Mouse (Mus musculus) mammary gland, adult 2 months (tissue): ENCODE results near the gene Gm10197. TPM values are rescaled to one million over a fixed set of nuclear protein-coding genes. Genes with fewer than 3 reads are reported as not detected.

Source experiments
- polyA plus RNA-seq: library from polyadenylated mRNA; depleted of rRNA; stranded (reverse); fragments of >200 nt; gene quantifications from 2 replicates; pipeline ENCODE4 v1.2.3, GENCODE M21; 2012; ENCODE audit warnings: low replicate concordance; rRNA removed

The Gm10197 gene
- polyA plus RNA-seq: not detected in 2 replicates

DNA sequence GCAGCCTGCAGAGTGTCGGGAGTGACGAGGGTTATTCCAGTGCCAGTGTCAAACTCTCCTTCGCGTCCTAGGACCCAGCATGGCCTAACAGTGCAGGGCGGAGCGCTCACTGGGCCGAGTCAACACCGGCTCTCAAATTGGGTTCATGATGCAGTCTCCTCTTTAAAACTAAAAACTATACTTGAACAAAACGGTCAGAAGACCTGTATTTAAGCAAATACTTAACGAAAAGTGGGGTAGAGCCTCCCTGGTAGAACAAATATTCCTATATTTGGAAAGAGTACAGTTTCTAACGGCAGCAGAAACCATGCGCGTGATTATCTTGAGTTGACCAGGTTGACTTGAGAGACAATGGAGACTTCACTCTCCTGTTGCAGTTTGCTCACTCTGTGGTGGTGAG is at the start of gene Gm10197:
TSS of gene Gm10197 (minus strand) at position 101 of the 400 bp plus-strand sequence.

DNA sequence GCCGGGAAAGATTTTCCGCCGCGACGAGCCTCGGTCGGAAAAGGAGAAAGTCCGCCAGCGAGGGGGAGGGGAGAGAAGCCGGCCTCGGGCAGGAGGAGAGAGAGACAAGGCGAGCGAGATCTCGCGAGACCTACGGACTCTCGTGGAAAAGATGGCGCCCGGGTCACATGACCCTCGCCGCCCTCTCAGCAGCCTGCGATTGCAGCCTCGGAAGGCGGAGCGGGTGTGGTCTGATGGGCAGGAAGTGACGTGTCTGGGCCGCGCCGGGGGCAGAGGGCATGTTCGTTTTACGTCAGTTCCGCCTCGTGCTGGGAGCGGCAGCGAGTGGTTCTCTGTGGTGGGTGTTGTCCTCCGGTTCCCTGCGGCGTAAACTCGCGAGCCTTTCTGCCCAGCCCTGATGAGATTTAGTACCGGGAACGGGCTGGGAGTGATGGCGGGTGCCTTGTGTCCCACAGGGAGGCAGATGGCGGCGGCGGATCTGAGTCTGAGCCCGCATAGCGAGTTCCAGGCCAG is 19.0 kb upstream of the Gm10197 start, which contains the start of gene Smndc1:
TSS of gene Smndc1 (minus strand) at position 84 of the 513 bp plus-strand sequence.

Other genes with a start within 250 kb of the Gm10197 start
- 38.8 and 52.1 TPM in 2 replicates for gene Add3, start 231.3 kb downstream of the Gm10197 start, polyA plus RNA-seq
- 19.2 and 21.6 TPM in 2 replicates for gene Mxi1, start 61.2 kb downstream of the Gm10197 start, polyA plus RNA-seq
- gene Smndc1, start 18.8 kb upstream of the Gm10197 start, polyA plus RNA-seq: 3.0 and 5.9 TPM in 2 replicates
- gene Dusp5, start 157.3 kb upstream of the Gm10197 start, polyA plus RNA-seq: 4.7 and 11.1 TPM in 2 replicates
- 90.8 and 152 TPM in 2 replicates for gene Nutf2-ps1, start 217.3 kb upstream of the Gm10197 start, polyA plus RNA-seq
- gene Smc3, start 228.6 kb upstream of the Gm10197 start, polyA plus RNA-seq: 2.2 and 3.8 TPM in 2 replicates